Mouse (Mus musculus) heart, embryonic 15.5 days (tissue): ENCODE results near the gene Tspo2. TPM values are rescaled to one million over a fixed set of nuclear protein-coding genes. Genes with fewer than 3 reads are reported as not detected.

Source experiments
- ATAC-seq: fragments of 200-750 bp; cut with Nextera tagmentation; replicated peaks from 2 replicates; pipeline ENCODE4 v1.8.0; 2017; ENCODE audit warnings: low read depth, moderate TSS enrichment; ENCODE audit not compliant: insufficient number of reproducible peaks, insufficient read depth, low FRiP score
- H3K27ac ChIP-seq: fragments of 300-500 bp; sonication (generic); 2 replicates; pipeline ENCODE4 v1.5.1; 2015; ENCODE audit warnings: mild to moderate bottlenecking, inconsistent platforms
- H3K27me3 ChIP-seq: fragments of 300-500 bp; sonication (generic); 2 replicates; pipeline ENCODE4 v1.6.1; 2015; ENCODE audit warnings: inconsistent platforms
- H3K36me3 ChIP-seq: fragments of 300-500 bp; sonication (generic); 2 replicates; pipeline ENCODE4 v1.6.1; 2015; ENCODE audit warnings: mild to moderate bottlenecking, inconsistent platforms
- H3K4me1 ChIP-seq: fragments of 300-500 bp; sonication (generic); replicated peaks from 2 replicates; pipeline ENCODE4 v1.6.1; 2015; ENCODE audit warnings: inconsistent platforms
- H3K4me2 ChIP-seq: fragments of 300-500 bp; sonication (generic); 2 replicates; pipeline ENCODE4 v1.6.1; 2015; ENCODE audit warnings: inconsistent platforms, mild to moderate bottlenecking, moderate library complexity
- H3K4me3 ChIP-seq: fragments of 300-500 bp; sonication (generic); 2 replicates; pipeline ENCODE4 v1.5.1; 2015; ENCODE audit warnings: mild to moderate bottlenecking, inconsistent platforms
- H3K9ac ChIP-seq: fragments of 300-500 bp; sonication (generic); 2 replicates; pipeline ENCODE4 v1.6.1; 2015; ENCODE audit warnings: mild to moderate bottlenecking, inconsistent platforms
- H3K9me3 ChIP-seq: fragments of 300-500 bp; sonication (generic); replicated peaks from 2 replicates; pipeline ENCODE4 v1.6.1; 2016; ENCODE audit warnings: inconsistent platforms
- whole genome bisulfite sequencing: fragments of 180-500 bp; shearing (Covaris S2); methylation state at CpG from one replicate; pipeline ENCODE4 v1.1.7; 2015; ENCODE audit warnings: mixed read lengths; 5-methylcytosine and 5-hydroxymethylcytosine counted together
- polyA plus RNA-seq: library from polyadenylated mRNA; unstranded; fragments of >200 nt; fragmentation: Nextera tagmentation; extraction: Ambion mirVana; gene quantifications from 2 replicates; pipeline ENCODE4 v1.2.1, GENCODE M21; 2015

The Tspo2 gene
- polyA plus RNA-seq, 1 experiment from 2014 or later, result 7.7 TPM

DNA sequence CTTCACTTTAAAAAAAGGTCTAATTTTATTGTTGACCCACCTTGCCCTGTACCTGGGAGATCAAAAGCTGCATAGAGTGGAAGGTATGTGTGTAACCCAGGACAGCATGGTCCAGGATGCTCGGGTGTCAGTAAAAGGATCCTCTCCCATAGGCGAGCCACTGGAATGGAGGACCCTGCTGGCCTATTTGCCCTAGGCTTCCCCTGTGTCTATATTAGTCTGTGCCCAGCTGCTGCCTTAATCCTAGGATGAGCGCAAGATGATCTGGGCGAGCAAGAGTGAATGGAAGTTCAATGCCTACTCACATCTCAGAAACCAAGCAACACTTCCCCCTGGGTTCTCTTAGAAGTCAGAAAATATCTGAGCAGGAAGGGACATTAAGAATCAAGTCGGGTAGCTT, 20.3 kb downstream of the Tspo2 start:
- Histone ChIP-seq H3K27ac (peak overlapping the region; percentile 96), H3K36me3 (0 out of 2 replicates have a peak, but pooled peaks cover 3% of the 10 kb centered on the region), H3K4me1 (peaks cover 71% of the 10 kb centered on the region), H3K9ac (peak overlapping the region; percentile 65), H3K4me3 (peak overlapping the region; percentile 58), H3K9me3 (no peaks in the 10 kb centered on the region), H3K27me3 (no peaks in the 10 kb centered on the region), H3K4me2 (peak overlapping the region; percentile 63)
- no peak for ATAC-seq
- WGBS, result 43% methylated on average over 5 of the region's 5 CpGs

DNA sequence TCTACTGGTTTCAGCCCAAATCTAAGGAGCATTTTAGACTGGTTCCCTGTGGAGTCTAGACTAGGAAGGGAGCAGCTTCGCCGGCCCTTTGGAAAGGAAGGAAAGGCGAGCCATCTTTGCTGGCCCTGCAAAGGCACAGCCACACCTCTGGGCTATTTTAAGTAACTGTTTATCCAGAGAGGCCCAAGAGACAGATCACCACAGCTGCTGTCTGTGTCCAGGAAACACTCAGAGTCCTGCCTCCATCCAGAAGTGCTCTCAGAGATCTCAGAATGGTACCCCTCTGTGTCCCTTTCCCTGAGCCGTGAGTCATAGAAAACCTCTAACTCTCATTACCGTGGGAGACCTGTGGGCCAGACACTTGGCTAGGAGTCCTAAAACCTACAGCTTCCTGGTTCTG, 20.9 kb downstream of the Tspo2 start:
- ATAC-seq, result peak; percentile 53; the same call in 1 of the 2 replicates
- peak overlapping the region; percentile 63 for H3K4me2 ChIP-seq

DNA sequence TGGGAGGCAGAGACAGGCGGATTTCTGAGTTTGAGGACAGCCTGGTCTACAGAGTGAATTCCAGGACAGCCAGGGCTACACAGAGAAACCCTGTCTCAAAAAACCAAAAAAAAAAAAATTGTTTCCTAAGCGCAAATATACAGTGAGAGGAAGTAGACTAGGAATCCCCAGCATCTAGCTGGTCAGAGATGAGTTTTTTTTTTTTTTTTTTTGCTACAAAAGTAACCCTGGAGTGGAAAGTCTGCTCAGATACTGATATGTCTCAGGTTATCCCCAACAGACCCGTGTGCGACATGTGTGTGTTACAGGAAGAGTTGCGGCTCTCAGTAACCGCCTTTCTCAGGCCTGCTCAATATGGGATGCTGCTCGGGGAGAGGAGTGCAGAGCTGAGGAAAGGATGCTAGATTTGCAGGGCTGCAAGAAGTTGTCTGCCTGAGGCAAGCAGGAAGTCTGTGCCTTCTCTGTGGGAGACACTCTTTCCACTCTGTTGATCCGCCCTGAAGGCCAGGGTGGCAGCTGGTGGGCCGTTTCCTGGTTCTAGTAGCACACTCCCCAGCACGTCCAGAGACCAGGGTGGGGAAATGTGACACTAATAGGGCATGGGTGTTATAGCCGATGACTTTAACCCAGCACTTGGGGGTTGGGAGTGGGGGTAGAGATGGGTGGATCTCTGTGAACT, 23.3 kb downstream of the Tspo2 start:
- Histone ChIP-seq H3K4me1 (peaks cover 70% of the 10 kb centered on the region), H3K27me3 (no peaks in the 10 kb centered on the region), H3K4me3 (no peak overlapping the region), H3K9ac (0 out of 2 replicates have a peak overlapping the region, but pooled peaks have one; percentile 20), H3K27ac (peak overlapping the region; percentile 80), H3K9me3 (no peaks in the 10 kb centered on the region), H3K36me3 (peaks cover 12% of the 10 kb centered on the region; the same call in 1 of the 2 replicates), H3K4me2 (peak overlapping the region; percentile 63)
- WGBS, result 44% methylated on average over 11 of the region's 11 CpGs
- ATAC-seq, result no peak

More for the DNA sequence above, 20.9 kb downstream of the Tspo2 start:
- Histone ChIP-seq H3K27me3 (no peaks in the 10 kb centered on the region), H3K9me3 (no peaks in the 10 kb centered on the region), H3K27ac (peak overlapping the region; percentile 96), H3K4me3 (peak overlapping the region; percentile 58), H3K9ac (peak overlapping the region; percentile 39), H3K4me1 (peaks cover 71% of the 10 kb centered on the region), H3K36me3 (0 out of 2 replicates have a peak, but pooled peaks cover 3% of the 10 kb centered on the region)
- WGBS, result 9% methylated on average over 5 of the region's 5 CpGs

DNA sequence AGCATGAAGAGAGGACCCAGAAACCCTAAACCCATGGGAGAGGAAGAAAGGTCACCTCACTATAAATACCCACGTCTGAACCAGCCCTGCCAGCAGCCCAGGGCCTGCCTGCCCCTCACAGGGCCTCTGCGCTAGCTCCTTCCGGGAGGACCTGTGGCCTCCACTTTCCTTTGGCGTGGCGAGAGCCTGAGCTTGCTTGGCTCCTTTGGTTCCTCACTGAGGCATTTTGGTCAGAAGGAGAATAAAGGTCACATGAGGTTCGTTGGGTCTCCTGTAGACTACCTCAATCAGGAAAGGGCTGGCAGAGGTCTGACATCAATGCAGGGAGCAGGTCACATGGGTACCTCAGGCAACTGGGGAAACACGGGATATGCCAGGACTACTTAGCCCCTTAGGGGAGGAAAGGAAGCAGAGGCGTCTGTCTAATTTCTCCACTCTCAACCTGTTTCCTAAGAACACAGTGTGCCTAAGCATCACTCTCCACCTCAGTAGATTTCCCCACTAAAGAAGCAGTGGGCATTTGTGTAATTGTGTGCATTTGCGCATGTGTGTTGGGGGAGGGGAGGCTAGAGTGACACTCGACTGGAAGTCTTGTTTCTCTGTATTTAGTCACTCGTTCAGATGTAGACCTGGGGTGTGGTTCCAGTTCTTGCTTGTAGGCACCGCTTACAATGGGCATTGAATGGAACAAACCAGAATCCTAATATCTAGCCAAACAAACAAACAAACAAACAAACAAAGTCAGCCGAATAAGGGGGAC, 24.2 kb downstream of the Tspo2 start:
- peaks cover 63% of the 10 kb centered on the region for H3K4me1 ChIP-seq
- H3K27ac ChIP-seq, result peak overlapping the region; percentile 80
- peaks cover 20% of the 10 kb centered on the region; the same call in 1 of the 2 replicates for H3K36me3 ChIP-seq
- peak overlapping the region; percentile 46 for H3K4me2 ChIP-seq
- H3K9ac ChIP-seq, result 0 out of 2 replicates have a peak overlapping the region, but pooled peaks have one; percentile 22
- H3K4me3 ChIP-seq, result peak overlapping the region; percentile 10
- 38% methylated on average over 13 of the region's 13 CpGs for WGBS
- no peaks in the 10 kb centered on the region for H3K27me3 ChIP-seq
- no peaks in the 10 kb centered on the region for H3K9me3 ChIP-seq
- ATAC-seq, result no peak

DNA sequence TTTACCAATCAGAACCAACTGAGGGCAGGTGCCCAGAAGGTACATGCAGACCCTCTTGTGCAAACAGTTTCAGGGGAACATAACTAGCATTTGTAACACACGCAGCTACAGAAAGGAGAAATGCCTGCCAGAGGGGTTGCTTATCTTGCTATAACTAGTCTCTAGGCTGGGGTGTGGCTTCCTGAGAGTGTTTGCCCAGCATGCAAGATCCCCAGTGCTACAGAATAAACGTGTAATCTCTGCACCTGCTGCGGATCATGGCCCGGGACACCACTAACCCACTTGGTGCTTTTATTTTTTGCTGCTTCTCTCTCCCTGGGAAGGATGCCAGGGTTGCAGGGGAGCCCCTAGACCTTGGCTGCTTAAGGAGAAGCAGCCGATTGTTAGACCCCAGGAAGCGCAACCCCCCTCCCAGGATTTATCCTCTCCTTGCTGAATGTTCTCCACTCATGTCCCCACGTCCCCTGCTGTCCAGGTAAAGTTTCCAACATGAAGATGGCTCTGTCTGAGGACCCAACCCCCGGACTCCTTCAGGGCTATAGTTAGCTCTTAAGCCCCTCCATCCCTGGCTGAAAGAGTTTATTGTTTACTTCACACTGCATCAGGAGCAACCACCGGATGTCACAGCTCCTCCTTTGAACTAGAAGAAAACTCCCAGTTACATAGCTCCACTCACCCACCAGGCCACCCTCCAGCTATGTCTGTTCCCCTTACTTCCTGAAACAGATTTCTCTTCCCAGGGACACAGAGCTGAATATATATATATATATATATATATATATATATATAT, 25.3 kb downstream of the Tspo2 start:
- H3K27ac ChIP-seq, result peak overlapping the region; percentile 80
- no peaks in the 10 kb centered on the region for H3K9me3 ChIP-seq
- H3K27me3 ChIP-seq, result no peaks in the 10 kb centered on the region
- 20% methylated on average over 9 of the region's 9 CpGs for WGBS
- no peak; the same call in 1 of the 2 replicates for ATAC-seq
- H3K4me3 ChIP-seq, result peak overlapping the region; percentile 21; the same call in 1 of the 2 replicates
- peak overlapping the region; percentile 46 for H3K4me2 ChIP-seq
- H3K9ac ChIP-seq, result 0 out of 2 replicates have a peak overlapping the region, but pooled peaks have one; percentile 17
- peaks cover 31% of the 10 kb centered on the region; the same call in 1 of the 2 replicates for H3K36me3 ChIP-seq
- H3K4me1 ChIP-seq, result peaks cover 61% of the 10 kb centered on the region

DNA sequence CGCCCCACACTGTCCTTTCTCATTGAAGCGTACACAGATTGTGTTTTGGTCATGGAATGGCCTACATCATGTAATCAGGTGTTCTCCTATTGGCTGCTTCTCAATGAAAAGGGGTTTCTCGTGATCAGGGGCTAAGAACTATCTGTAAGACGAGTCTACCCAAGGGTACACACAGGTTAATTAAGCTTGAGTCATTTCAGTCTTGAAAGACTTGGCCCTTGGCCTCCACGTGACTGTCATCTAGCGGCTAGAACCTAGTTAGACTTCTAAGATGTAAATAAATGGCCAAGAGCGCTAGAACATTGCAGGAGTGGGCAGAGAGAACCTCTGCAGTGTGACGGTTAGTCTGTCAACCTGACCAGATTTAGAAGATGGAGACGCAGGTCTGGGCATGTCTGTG, 27.1 kb downstream of the Tspo2 start:
- Histone ChIP-seq H3K4me3 (no peak overlapping the region), H3K27ac (no peak overlapping the region), H3K27me3 (no peaks in the 10 kb centered on the region), H3K9me3 (no peaks in the 10 kb centered on the region), H3K9ac (no peak overlapping the region), H3K4me1 (peaks cover 46% of the 10 kb centered on the region), H3K36me3 (peaks cover 46% of the 10 kb centered on the region), H3K4me2 (no peak overlapping the region)
- 85% methylated on average over 9 of the region's 9 CpGs for WGBS
- no peak for ATAC-seq

DNA sequence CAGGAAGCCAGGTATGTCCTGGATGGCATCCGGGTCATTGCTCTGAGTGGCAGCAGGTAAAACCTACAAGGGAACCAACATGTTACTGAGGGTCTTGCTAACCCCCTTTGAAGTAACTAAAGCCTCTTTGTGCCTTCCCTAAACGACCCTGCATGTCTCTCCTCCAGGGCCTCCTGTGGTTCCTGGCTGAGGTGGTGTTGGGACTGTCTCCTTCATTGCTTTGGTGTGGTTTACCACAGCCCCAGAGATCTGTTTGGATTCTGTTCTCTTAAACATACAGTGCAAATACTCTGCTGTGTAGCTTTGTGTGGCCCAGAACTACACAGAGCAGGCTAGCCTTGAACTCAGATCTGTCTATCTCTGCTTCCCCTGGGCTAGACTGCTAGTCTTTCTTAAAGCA, 31.8 kb downstream of the Tspo2 start:
- no peaks in the 10 kb centered on the region for H3K9me3 ChIP-seq
- H3K4me2 ChIP-seq, result no peak overlapping the region
- no peak overlapping the region for H3K27ac ChIP-seq
- peaks cover 67% of the 10 kb centered on the region for H3K36me3 ChIP-seq
- H3K27me3 ChIP-seq, result no peaks in the 10 kb centered on the region
- 66% methylated on average over 2 of the region's 2 CpGs for WGBS
- no peak overlapping the region for H3K4me3 ChIP-seq
- peaks cover 30% of the 10 kb centered on the region for H3K4me1 ChIP-seq
- no peak overlapping the region for H3K9ac ChIP-seq
- ATAC-seq, result no peak

DNA sequence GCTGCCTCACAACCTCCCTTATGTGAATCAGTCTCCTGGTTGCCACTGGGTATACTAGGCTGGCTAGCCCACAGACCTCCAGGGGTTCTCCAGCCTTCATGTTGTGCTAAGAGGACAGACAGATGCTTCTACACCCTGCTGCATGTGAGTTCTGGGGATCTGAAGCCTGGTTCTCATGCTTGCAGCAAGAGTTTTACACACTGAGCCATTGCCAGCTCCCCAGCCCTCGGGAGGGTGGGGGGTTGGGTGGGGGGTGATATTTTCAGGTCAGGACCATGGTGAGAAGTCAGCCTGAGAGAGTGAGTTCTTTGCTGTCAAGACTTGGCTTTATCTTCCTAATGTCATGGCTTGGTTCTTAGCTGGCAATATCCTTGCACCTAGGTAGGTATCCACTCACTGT, 32.5 kb downstream of the Tspo2 start:
- no peak for ATAC-seq
- Histone ChIP-seq H3K9me3 (no peaks in the 10 kb centered on the region), H3K9ac (no peak overlapping the region), H3K27ac (peak overlapping the region; percentile 47), H3K4me2 (0 out of 2 replicates have a peak overlapping the region, but pooled peaks have one; percentile 24), H3K4me1 (peaks cover 27% of the 10 kb centered on the region), H3K27me3 (no peaks in the 10 kb centered on the region), H3K4me3 (no peak overlapping the region), H3K36me3 (peaks cover 64% of the 10 kb centered on the region)
- WGBS, result 55% methylated on average over 1 of the region's 1 CpGs

DNA sequence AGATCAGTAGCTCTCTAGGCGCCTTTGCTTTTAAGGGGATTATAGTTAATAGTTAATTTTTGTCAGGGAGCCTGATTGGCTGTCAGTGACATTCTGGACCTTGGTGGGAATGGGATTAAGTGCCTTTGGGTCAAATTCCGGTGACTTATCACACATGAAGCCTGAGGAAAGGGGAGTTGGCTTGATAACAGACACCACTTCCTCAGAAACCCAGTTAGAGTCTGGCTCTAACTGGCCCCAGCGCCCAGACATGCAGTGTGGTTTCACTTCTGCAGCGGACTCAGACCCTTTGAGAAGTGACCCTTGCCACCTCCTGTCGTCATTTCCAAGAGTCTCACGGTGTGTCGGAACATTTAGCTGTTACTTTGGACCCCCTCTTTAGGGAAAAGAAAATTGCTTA, 33.1 kb downstream of the Tspo2 start:
- no peak overlapping the region for H3K4me3 ChIP-seq
- no peaks in the 10 kb centered on the region for H3K9me3 ChIP-seq
- peak overlapping the region; percentile 47 for H3K27ac ChIP-seq
- H3K4me1 ChIP-seq, result peaks cover 27% of the 10 kb centered on the region
- ATAC-seq, result no peak; the same call in 1 of the 2 replicates
- no peaks in the 10 kb centered on the region for H3K27me3 ChIP-seq
- no peak overlapping the region for H3K9ac ChIP-seq
- H3K4me2 ChIP-seq, result peak overlapping the region; percentile 24; the same call in 1 of the 2 replicates
- 34% methylated on average over 7 of the region's 7 CpGs for WGBS
- peaks cover 61% of the 10 kb centered on the region for H3K36me3 ChIP-seq

DNA sequence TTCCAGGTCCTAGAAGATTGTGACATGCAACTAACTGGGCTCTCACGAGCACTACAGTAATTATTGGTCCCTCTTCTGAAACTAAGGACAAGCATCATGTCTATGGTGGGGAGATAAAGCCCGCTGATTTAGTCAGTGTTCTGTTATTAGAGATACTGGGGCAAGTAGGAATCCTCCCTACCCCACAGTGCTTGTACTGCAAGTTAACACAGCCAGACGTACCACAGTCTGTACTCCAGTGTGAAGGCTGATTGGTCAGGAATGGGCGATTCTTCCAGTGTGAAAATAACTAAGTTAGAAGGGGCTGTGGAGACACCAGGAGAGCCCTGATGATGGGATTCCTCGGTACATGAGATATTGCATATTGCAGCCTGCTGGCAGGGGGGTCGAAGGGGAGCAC, 33.8 kb downstream of the Tspo2 start:
- no peak overlapping the region for H3K4me3 ChIP-seq
- no peak overlapping the region for H3K4me2 ChIP-seq
- H3K36me3 ChIP-seq, result peaks cover 57% of the 10 kb centered on the region
- ATAC-seq, result no peak
- WGBS, result 63% methylated on average over 6 of the region's 6 CpGs
- no peaks in the 10 kb centered on the region for H3K27me3 ChIP-seq
- H3K4me1 ChIP-seq, result peaks cover 27% of the 10 kb centered on the region
- H3K27ac ChIP-seq, result peak overlapping the region; percentile 47
- H3K9ac ChIP-seq, result no peak overlapping the region
- no peaks in the 10 kb centered on the region for H3K9me3 ChIP-seq
